Mouse (Mus musculus): ENCODE data around the gene S100pbp.

- no peak for TF ChIP-seq CTCF (IDR thresholded peaks at IDR 0.05; ENCODE audit: borderline replicate concordance, extremely low read depth, insufficient read depth, insufficient read length)
- TF ChIP-seq POLR2A (IDR thresholded peaks at IDR 0.05; ENCODE audit: borderline replicate concordance, extremely low read depth, insufficient read depth, insufficient read length, poor library complexity, severe bottlenecking) = no peak
Observed at GRCm38 (mm10) chr4:129221097-129222010, 31.8 kb upstream of the S100pbp start.

Data from brain, embryonic 14.5 days (tissue).